Mouse (Mus musculus): ENCODE data around the gene Bcorl1. TPM values are rescaled to one million over a fixed set of nuclear protein-coding genes. Genes with fewer than 3 reads are reported as not detected.

Gene Bcorl1
- polyA plus RNA-seq, 1 experiment from 2014 or later, result 2.1 TPM

DNA sequence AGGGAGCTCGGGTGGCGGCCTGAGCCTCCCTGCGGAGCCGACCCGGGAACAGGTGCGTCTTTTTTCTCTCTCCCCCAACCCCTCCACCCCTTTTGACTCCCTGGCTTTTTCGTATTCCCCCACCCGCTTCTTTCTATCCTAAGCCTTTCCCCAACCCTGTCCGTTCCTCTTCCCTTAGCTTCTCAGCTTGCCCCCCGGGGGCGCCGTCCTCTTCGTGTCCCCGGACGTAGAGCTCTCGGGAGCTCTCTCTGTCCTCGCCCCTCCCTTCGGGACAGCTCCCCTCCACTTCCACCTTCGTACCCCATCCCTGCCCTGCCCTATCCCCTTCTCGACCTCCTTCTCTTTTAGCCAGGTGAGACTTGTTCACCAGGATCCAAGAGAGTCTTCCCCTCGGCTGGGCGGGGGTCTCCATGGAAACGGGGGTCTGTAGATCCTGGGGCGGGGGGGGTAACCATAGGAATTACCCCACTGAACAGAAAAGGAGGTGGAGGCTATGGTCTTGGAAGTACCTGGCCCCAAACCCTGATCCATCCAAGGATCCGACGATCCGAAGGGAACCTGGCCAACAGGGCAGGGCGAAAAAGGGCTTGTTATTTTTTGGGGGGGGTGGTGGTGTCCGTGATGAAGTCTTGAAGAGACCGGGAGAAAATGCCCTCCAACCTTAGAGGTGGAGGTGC is 2.9 kb downstream of the Bcorl1 start:
- DNase-seq (ENCODE audit: low spot score) (no peak), ATAC-seq (ENCODE audit: low FRiP score, low TSS enrichment) (no peak)
- H3K4me1 ChIP-seq (replicated peaks; ENCODE audit: control insufficient read depth, insufficient read depth), result no peaks in the 10 kb centered on the region
- H3K27ac ChIP-seq (replicated peaks), result peak overlapping the region; percentile 53; the same call in 1 of the 2 replicates
- H3K9ac ChIP-seq (ENCODE audit: low read length), result peak overlapping the region; percentile 38; the same call in 1 of the 2 replicates
- H3K4me3 ChIP-seq (ENCODE audit: low read depth, low read length), result peak overlapping the region; percentile 53
- no peaks in the 10 kb centered on the region for H3K27me3 ChIP-seq (ENCODE audit: control insufficient read depth, insufficient read depth, low read length)
- H3K4me2 ChIP-seq (replicated peaks; ENCODE audit: low read depth), result peak overlapping the region; percentile 71
- no peak for TF ChIP-seq EP300 (optimal IDR thresholded peaks at IDR 0.05)
- TF ChIP-seq CTCF (IDR thresholded peaks at IDR 0.05; ENCODE audit: low read depth), result no peak
- H3K9me3 ChIP-seq (ENCODE audit: control insufficient read depth, low read length), result no peaks in the 10 kb centered on the region
- WGBS, result 10% methylated on average over 24 of the region's 30 CpGs
- H3K36me3 ChIP-seq (ENCODE audit: control insufficient read depth, insufficient read depth, low read length), result no peaks in the 10 kb centered on the region

DNA sequence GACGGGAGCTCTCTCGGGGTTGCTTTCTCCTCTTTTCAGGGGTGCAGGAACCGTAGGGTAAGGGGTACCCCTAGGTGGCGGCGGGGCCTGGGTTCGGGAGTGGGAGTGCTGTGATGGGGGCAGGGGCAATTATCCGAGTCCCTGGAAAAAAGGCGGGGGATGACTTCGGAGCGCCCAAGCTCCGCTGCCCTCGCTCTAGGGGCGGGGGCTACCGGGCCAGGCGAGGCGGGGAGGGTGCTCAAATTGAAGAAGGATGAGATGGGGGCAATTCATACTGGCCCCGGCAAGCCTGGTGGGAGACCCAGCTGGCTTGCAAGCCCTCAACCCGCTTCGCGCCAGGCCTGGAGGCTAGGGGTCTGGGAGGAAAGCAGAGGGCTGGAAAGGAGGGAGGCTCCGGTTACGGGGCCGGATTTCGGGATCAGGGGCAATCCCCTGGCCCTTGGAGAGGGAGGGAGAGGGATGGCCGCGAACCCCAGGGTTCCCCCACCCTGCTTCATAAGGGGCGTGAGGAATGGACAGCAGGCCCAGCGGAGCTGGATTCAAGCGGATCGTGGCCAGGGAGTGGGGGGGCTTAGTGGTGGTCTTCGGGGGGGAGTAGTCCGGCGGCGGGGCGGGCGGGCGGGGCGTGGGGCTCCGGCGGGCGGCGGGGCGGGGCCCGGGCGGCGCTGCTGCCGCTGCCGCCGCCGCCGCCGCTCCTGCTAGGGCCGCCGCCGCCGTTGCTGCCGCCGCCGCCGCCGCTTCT is 3.7 kb downstream of the Bcorl1 start:
- ATAC-seq (ENCODE audit: low FRiP score, low TSS enrichment) (no peak), DNase-seq (ENCODE audit: low spot score) (peak; percentile 20)
- Histone ChIP-seq H3K4me3 (ENCODE audit: low read depth, low read length) (peak overlapping the region; percentile 53), H3K4me2 (replicated peaks; ENCODE audit: low read depth) (peak overlapping the region; percentile 71), H3K4me1 (replicated peaks; ENCODE audit: control insufficient read depth, insufficient read depth) (no peaks in the 10 kb centered on the region), H3K36me3 (ENCODE audit: control insufficient read depth, insufficient read depth, low read length) (no peaks in the 10 kb centered on the region), H3K27ac (replicated peaks) (no peak overlapping the region), H3K9me3 (ENCODE audit: control insufficient read depth, low read length) (no peaks in the 10 kb centered on the region), H3K27me3 (ENCODE audit: control insufficient read depth, insufficient read depth, low read length) (no peaks in the 10 kb centered on the region), H3K9ac (ENCODE audit: low read length) (peak overlapping the region; percentile 56)
- WGBS, result 26% methylated on average over 22 of the region's 61 CpGs
- TF ChIP-seq CTCF (IDR thresholded peaks at IDR 0.05; ENCODE audit: low read depth) (no peak), EP300 (optimal IDR thresholded peaks at IDR 0.05) (no peak)

DNA sequence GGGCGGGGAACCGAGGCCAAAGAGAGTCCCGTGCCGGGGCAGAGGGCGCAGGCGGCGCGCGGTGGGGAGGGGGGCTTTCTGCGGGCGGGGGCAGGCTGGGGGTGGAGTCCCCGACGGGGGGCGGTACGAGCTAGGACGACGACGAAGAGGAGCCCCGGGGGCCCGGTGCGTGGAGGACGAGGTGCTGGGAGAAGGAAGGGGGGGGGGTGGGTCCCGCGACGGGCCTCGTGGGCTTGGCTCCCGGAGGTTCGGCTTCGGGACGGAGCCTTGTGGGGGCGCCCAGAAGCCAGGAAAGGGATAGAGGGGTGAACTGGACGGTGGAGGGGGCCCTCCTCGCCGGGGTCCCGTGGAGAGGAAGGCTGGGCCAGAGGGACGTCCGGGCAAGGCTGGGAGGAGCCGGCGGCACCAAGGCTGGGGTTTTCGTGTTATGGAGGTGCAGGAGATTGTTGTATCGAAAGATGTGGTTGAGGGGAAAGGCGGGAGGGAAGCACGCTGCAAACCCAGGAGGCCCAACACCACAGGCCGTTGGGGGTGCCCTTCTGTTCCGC is 4.3 kb downstream of the Bcorl1 start:
- 0 out of 2 replicates have a peak overlapping the region, but pooled peaks have one; percentile 13 for H3K27ac ChIP-seq (replicated peaks)

DNA sequence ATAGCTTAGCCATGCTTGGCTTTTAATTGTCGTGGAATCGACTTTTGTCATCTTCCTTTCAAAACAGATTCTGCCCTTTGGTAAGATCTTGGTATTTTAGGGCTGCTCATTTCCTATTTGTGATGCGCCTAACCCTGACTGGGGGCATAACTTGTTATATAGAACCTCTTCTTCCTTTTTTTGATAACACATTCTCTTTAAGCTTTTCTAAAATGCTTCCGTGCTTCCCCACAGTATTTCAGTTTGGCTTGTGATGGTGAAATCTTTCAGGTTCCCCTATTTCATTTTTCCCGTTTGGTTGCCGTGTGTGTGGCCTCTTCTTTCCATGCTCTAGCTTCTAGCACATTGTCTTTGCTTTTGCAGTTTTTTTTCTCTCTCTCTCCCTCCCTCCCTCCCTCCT is 14.2 kb downstream of the Bcorl1 start:
- Histone ChIP-seq H3K9me3 (ENCODE audit: control insufficient read depth, low read length) (no peaks in the 10 kb centered on the region), H3K4me2 (replicated peaks; ENCODE audit: low read depth) (no peak overlapping the region), H3K27me3 (ENCODE audit: control insufficient read depth, insufficient read depth, low read length) (no peaks in the 10 kb centered on the region), H3K4me3 (ENCODE audit: low read depth, low read length) (no peak overlapping the region), H3K4me1 (replicated peaks; ENCODE audit: control insufficient read depth, insufficient read depth) (no peaks in the 10 kb centered on the region), H3K9ac (ENCODE audit: low read length) (no peak overlapping the region), H3K36me3 (ENCODE audit: control insufficient read depth, insufficient read depth, low read length) (no peaks in the 10 kb centered on the region), H3K27ac (replicated peaks) (no peak overlapping the region)
- WGBS, result 82% methylated on average over 6 of the region's 6 CpGs
- ATAC-seq (ENCODE audit: low FRiP score, low TSS enrichment) (no peak), DNase-seq (ENCODE audit: low spot score) (no peak)
- no peak for TF ChIP-seq EP300 (optimal IDR thresholded peaks at IDR 0.05)
- TF ChIP-seq CTCF (IDR thresholded peaks at IDR 0.05; ENCODE audit: low read depth), result no peak

More for the DNA sequence above, 4.3 kb downstream of the Bcorl1 start:
- H3K36me3 ChIP-seq (ENCODE audit: control insufficient read depth, insufficient read depth, low read length), result no peaks in the 10 kb centered on the region
- peak overlapping the region; percentile 71 for H3K4me2 ChIP-seq (replicated peaks; ENCODE audit: low read depth)
- peak overlapping the region; percentile 53 for H3K4me3 ChIP-seq (ENCODE audit: low read depth, low read length)
- H3K27me3 ChIP-seq (ENCODE audit: control insufficient read depth, insufficient read depth, low read length), result no peaks in the 10 kb centered on the region
- TF ChIP-seq CTCF (IDR thresholded peaks at IDR 0.05; ENCODE audit: low read depth) (no peak), EP300 (optimal IDR thresholded peaks at IDR 0.05) (no peak)
- DNase-seq (ENCODE audit: low spot score) (peak; percentile 37), ATAC-seq (ENCODE audit: low FRiP score, low TSS enrichment) (no peak)
- H3K9me3 ChIP-seq (ENCODE audit: control insufficient read depth, low read length), result no peaks in the 10 kb centered on the region
- 12% methylated on average over 27 of the region's 45 CpGs for WGBS
- H3K4me1 ChIP-seq (replicated peaks; ENCODE audit: control insufficient read depth, insufficient read depth), result no peaks in the 10 kb centered on the region
- peak overlapping the region; percentile 56 for H3K9ac ChIP-seq (ENCODE audit: low read length)

DNA sequence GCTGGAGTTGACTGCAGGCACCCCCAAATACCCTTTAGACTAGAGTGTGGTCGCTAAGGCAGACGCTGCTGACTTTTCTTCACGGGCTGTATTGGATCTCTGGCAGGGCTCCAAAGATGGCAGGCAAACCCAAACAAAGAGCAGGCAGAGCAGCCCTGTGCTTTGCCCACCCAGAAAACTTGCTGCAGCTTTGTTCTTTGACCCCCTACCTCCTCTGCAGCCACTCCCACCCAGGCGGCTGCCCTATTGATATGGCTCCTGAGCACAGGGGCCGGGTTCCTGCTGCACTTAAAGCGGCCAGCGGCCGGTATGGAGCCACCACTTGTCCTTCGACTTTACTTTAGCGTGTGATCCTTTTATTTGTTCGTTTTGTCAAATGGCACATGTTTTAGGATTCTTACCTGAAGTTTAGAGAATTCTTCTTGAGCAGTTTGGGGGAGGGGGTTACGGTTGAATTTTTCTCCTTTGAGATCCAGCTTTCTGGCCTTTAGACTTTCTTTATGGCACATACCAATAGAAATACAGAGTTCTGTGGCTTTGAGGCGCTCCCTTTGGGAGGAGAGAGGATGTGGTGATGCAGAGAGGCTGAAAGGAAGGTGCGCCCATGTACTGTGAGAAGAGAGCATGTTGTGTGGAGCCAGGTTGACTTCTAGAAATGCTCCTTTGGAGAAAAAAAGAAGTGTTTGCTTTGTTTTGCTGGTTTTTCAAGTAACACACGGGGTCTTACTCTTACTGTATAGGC is 24.8 kb downstream of the Bcorl1 start:
- H3K4me3 ChIP-seq (ENCODE audit: low read depth, low read length), result no peak overlapping the region
- no peaks in the 10 kb centered on the region for H3K27me3 ChIP-seq (ENCODE audit: control insufficient read depth, insufficient read depth, low read length)
- no peak overlapping the region for H3K27ac ChIP-seq (replicated peaks)
- no peak for ATAC-seq (ENCODE audit: low FRiP score, low TSS enrichment)
- H3K4me1 ChIP-seq (replicated peaks; ENCODE audit: control insufficient read depth, insufficient read depth), result no peaks in the 10 kb centered on the region
- no peak overlapping the region for H3K4me2 ChIP-seq (replicated peaks; ENCODE audit: low read depth)
- DNase-seq (ENCODE audit: low spot score), result peak; percentile 16
- no peaks in the 10 kb centered on the region for H3K36me3 ChIP-seq (ENCODE audit: control insufficient read depth, insufficient read depth, low read length)
- TF ChIP-seq EP300 (optimal IDR thresholded peaks at IDR 0.05), result no peak
- TF ChIP-seq CTCF (IDR thresholded peaks at IDR 0.05; ENCODE audit: low read depth), result no peak
- H3K9me3 ChIP-seq (ENCODE audit: control insufficient read depth, low read length), result no peaks in the 10 kb centered on the region
- H3K9ac ChIP-seq (ENCODE audit: low read length), result no peak overlapping the region
- WGBS, result 47% methylated on average over 15 of the region's 15 CpGs
